Mouse (Mus musculus) forebrain, embryonic 16.5 days (tissue): Measurements from ENCODE around the gene Timm13. TPM values are rescaled to one million over a fixed set of nuclear protein-coding genes. Genes with fewer than 3 reads are reported as not detected.

ENCODE experiments used
- ATAC-seq: fragments of 200-750 bp; cut with Nextera tagmentation; 2 replicates; pipeline ENCODE4 v1.8.0; 2017; ENCODE audit warnings: mild to moderate bottlenecking, moderate library complexity
- H3K27ac ChIP-seq: fragments of 300-500 bp; sonication (generic); 2 replicates; pipeline ENCODE4 v1.5.1; 2014; ENCODE audit warnings: low read length, control low read depth
- H3K27me3 ChIP-seq: fragments of 300-500 bp; sonication (generic); replicated peaks from 2 replicates; pipeline ENCODE4 v1.6.1; 2014; ENCODE audit warnings: low read length; ENCODE audit not compliant: control insufficient read depth, insufficient read depth
- H3K36me3 ChIP-seq: fragments of 300-500 bp; sonication (generic); 2 replicates; pipeline ENCODE4 v1.6.1; 2014; ENCODE audit not compliant: control insufficient read depth, insufficient read depth
- H3K4me1 ChIP-seq: fragments of 300-500 bp; sonication (generic); replicated peaks from 2 replicates; pipeline ENCODE4 v1.6.1; 2014; ENCODE audit warnings: low read length; ENCODE audit not compliant: control insufficient read depth, insufficient read depth
- H3K4me2 ChIP-seq: fragments of 300-500 bp; sonication (generic); 2 replicates; pipeline ENCODE4 v1.6.1; 2014; ENCODE audit warnings: mild to moderate bottlenecking, low read length, control low read depth
- H3K4me3 ChIP-seq: fragments of 300-500 bp; sonication (generic); replicated peaks from 2 replicates; pipeline ENCODE4 v1.5.1; 2014; ENCODE audit warnings: mild to moderate bottlenecking, low read length, control low read depth
- H3K9ac ChIP-seq: fragments of 300-500 bp; sonication (generic); replicated peaks from 2 replicates; pipeline ENCODE4 v1.6.1; 2014; ENCODE audit warnings: low read depth, low read length, control low read depth
- H3K9me3 ChIP-seq: fragments of 300-500 bp; sonication (generic); 2 replicates; pipeline ENCODE4 v1.6.1; 2016; ENCODE audit warnings: low read length; ENCODE audit not compliant: control insufficient read depth
- WGBS: fragments of 180-500 bp; shearing (Covaris S2); extraction: QIAGEN DNeasy Blood & Tissue Kit; methylation state at CpG from one replicate; pipeline ENCODE4 v1.1.7; 2014; 5-methylcytosine and 5-hydroxymethylcytosine counted together
- polyA plus RNA-seq: library from polyadenylated mRNA; unstranded; fragments of >200 nt; fragmentation: Nextera tagmentation; extraction: Ambion mirVana; gene quantifications from 2 replicates; pipeline ENCODE4 v1.2.1, GENCODE M21; 2015

Gene Timm13
- polyA plus RNA-seq, 1 experiment from 2014 or later = 299 TPM

DNA sequence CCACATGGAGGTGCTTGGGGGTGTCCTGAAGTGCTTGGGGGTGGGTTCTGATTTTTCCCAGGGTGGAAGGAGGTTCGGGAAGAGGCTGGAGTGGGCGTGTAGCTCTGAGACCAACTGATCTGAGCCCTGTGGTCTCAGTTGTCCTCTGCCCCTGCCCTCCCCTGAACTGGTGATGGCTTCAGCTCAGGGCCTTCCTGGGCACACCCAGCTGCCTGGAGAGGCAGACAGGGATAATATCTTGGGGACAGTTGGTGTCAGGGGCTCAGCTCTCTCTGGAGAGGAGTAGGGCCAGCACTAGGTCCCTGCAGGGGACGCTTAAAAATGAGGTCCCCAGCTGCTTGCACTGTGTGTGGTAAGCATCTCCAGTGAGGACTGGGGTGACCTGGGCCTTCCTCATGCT lies 42.9 kb downstream of the Timm13 start:
- Histone ChIP-seq H3K9ac (no peak overlapping the region), H3K27ac (no peak overlapping the region), H3K36me3 (peaks cover 7% of the 10 kb centered on the region; the same call in 1 of the 2 replicates), H3K4me1 (peaks cover 30% of the 10 kb centered on the region), H3K4me2 (no peak overlapping the region), H3K4me3 (no peak overlapping the region), H3K27me3 (no peaks in the 10 kb centered on the region), H3K9me3 (no peaks in the 10 kb centered on the region)
- 63% methylated on average over 3 of the region's 3 CpGs for WGBS
- no peak for ATAC-seq

DNA sequence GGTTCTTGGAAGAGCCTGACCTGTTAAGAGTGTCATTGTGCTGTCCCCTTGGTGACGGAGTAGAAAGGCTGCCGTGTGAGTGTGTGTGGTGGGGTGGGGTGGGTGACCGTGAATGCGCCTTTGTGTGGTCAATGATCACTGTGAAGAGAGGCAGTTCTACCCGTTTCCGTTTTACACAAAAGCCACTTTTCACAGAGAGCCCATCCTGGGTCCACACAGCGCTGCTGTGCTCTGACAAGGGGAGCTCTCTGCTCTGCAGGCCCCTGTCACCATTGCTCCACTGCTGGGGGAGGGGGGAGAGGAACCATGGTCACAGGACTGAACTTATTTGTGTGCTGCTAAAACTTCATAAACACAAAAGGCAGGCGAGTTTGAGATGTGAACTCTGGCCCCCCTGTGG lies 43.4 kb downstream of the Timm13 start:
- H3K4me2 ChIP-seq = no peak overlapping the region

DNA sequence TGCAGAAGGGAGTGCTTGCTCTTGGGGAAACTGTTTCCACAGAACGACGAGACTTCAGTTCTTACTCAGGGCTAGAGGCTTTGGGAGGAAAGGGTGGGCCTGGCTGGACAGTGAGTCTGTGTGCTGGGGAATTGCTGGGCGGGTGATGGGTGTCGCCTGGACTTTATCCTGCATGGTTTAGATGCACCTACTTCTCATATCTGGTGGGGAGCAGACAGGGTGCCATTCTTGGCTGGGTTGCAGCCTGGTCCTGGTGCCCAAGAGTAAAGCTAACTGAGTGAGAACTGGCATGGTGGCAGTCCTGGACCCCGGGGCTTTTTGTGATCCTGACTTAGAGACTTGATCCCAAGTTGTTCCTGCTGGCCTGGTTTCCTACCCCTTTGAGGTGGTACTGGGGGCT lies 43.9 kb downstream of the Timm13 start:
- H3K27me3 ChIP-seq = no peaks in the 10 kb centered on the region
- H3K4me2 ChIP-seq = no peak overlapping the region
- WGBS = 88% methylated on average over 5 of the region's 5 CpGs
- no peak overlapping the region for H3K9ac ChIP-seq
- no peak overlapping the region for H3K4me3 ChIP-seq
- H3K27ac ChIP-seq = no peak overlapping the region
- ATAC-seq = no peak
- peaks cover 30% of the 10 kb centered on the region for H3K4me1 ChIP-seq
- no peaks in the 10 kb centered on the region for H3K9me3 ChIP-seq
- H3K36me3 ChIP-seq = peaks cover 10% of the 10 kb centered on the region

More for the DNA sequence above, 43.4 kb downstream of the Timm13 start:
- Histone ChIP-seq H3K4me1 (peaks cover 30% of the 10 kb centered on the region), H3K9me3 (no peaks in the 10 kb centered on the region), H3K27me3 (no peaks in the 10 kb centered on the region), H3K4me3 (no peak overlapping the region), H3K36me3 (peaks cover 6% of the 10 kb centered on the region), H3K9ac (no peak overlapping the region), H3K27ac (no peak overlapping the region)
- 38% methylated on average over 8 of the region's 8 CpGs for WGBS
- no peak for ATAC-seq

DNA sequence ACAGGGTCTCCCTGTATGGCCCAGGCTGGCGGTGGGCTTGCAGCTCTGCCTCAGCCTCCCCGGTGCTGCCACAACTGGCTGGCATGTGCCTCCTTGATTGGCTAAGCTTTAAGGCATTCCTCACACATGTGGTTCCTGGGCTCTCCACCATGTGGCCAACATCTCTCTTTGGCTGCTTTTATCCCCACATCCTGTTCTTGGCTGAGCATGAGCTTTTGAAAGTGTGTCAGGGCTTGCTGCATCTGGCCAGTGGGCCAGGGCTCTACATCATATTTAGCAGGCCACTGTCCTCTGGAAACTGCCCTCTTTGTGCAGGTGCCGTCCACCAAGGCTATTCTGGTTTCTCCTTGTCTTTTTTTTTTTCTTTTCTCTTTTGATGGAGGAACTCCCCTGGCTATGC lies 44.5 kb downstream of the Timm13 start:
- no peak for ATAC-seq
- H3K9me3 ChIP-seq = no peaks in the 10 kb centered on the region
- no peak overlapping the region for H3K27ac ChIP-seq
- H3K4me3 ChIP-seq = peak overlapping the region; percentile 69; the same call in 1 of the 2 replicates
- H3K9ac ChIP-seq = no peak overlapping the region
- H3K36me3 ChIP-seq = peaks cover 13% of the 10 kb centered on the region
- peaks cover 30% of the 10 kb centered on the region for H3K4me1 ChIP-seq
- no peaks in the 10 kb centered on the region for H3K27me3 ChIP-seq
- WGBS = 64% methylated on average over 3 of the region's 3 CpGs
- peak overlapping the region; percentile 99 for H3K4me2 ChIP-seq

DNA sequence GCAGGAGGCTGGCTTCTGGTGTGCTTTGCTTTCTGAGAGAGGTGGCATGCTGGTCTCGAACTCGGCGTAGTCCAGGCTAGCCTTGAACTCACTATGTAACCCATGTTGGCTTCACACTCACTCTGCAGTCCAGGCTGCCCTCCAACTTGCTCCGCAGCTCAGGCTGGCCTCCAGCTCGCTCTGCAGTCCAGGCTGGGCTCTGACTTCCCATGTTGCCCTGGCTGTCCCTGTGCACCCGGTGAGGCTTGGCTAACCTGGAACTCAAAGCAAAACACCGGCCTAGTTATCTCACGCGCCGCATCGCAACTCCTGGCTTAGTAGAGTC lies 45.1 kb downstream of the Timm13 start:
- Histone ChIP-seq H3K4me3 (peak overlapping the region; percentile 69), H3K36me3 (peaks cover 16% of the 10 kb centered on the region), H3K9me3 (no peaks in the 10 kb centered on the region), H3K4me2 (peak overlapping the region; percentile 99), H3K27ac (no peak overlapping the region), H3K4me1 (peaks cover 30% of the 10 kb centered on the region), H3K27me3 (no peaks in the 10 kb centered on the region), H3K9ac (peak overlapping the region; percentile 84)
- WGBS = 25% methylated on average over 11 of the region's 11 CpGs
- ATAC-seq = no peak

DNA sequence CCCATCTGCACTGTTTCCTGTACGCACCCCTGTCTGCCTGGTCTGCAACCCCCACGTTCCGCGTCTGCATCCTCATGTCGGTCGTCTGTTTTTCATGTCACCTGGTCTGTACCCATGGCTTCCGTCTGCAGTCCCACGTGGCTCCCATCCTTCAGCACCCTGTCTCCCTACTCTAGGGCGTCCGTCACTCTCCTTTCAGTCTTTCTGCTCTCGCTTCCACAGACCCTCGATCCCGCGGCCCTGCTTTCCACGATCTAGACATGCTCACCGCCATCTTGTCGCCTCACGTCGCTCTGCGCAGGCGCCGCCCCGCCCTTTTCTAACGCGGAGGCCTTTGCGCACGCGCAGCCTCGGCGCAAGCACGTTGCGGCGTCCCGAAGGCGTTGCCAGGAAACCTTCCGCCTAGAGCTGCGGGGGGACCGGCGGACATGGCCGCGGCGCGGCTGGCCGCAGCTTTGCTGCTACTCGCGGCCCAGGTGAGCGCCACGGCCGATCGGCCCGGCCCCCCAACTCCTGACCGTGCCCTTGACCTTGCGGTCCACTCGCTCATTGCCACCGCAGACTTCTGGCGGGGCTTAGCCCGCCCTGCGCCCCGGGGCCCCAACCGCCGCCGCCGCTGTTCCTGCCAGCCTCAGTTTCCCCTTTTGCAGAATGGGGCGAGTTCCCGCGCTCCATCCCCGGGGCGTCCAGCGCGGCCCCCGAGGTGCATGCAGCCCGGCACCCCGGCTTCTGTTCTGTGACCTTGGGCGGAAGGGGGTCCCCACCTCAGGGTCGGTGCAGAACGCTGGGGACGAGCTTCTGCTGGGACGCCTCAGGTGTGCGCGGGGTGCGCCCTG lies 45.6 kb downstream of the Timm13 start, which contains the start of the genes Lsm7 and Sppl2b:
TSS of gene Lsm7 (minus strand) at position 297 of the 836 bp plus-strand sequence.
TSS of gene Sppl2b (plus strand) at position 363 of the 836 bp plus-strand sequence.
- Histone ChIP-seq H3K36me3 (peaks cover 16% of the 10 kb centered on the region), H3K4me2 (peak within 1 kb of the TSS; percentile 99), H3K9me3 (no peaks in the 10 kb centered on the region), H3K9ac (peak within 1 kb of the TSS; percentile 84), H3K4me1 (peaks cover 30% of the 10 kb centered on the region), H3K4me3 (peak within 1 kb of the TSS; percentile 69), H3K27me3 (no peaks in the 10 kb centered on the region), H3K27ac (peak within 1 kb of the TSS; percentile 78)
- peak; percentile 88 for ATAC-seq
- under 1% methylated on average over 81 of the region's 81 CpGs for WGBS

Other genes starting within 250 kb of the Timm13 start
- gene Btbd2, start 243.9 kb downstream of the Timm13 start, polyA plus RNA-seq = 75.2 and 79.7 TPM in 2 replicates
- 57.1 and 61.2 TPM in 2 replicates for gene Mknk2, start 222.9 kb downstream of the Timm13 start, polyA plus RNA-seq
- gene Mob3a, start 199.0 kb downstream of the Timm13 start, polyA plus RNA-seq = 56.9 and 59.4 TPM in 2 replicates
- gene Izumo4, start 198.8 kb downstream of the Timm13 start, polyA plus RNA-seq = 32.5 and 44.1 TPM in 2 replicates
- gene Ap3d1, start 158.7 kb downstream of the Timm13 start, polyA plus RNA-seq = 101 and 102 TPM in 2 replicates
- 17.4 and 22.5 TPM in 2 replicates for gene Dot1l, start 145.8 kb downstream of the Timm13 start, polyA plus RNA-seq
- gene Sf3a2, start 102.8 kb downstream of the Timm13 start, polyA plus RNA-seq = 62.6 and 65.1 TPM in 2 replicates
- 129 and 143 TPM in 2 replicates for gene Plekhj1, start 102.3 kb downstream of the Timm13 start, polyA plus RNA-seq
- gene Amh, start 95.7 kb downstream of the Timm13 start, polyA plus RNA-seq = 0.15 TPM in 1 of 2 replicates, not detected in the other
- gene Jsrp1, start 87.5 kb downstream of the Timm13 start, polyA plus RNA-seq = not detected in 2 replicates
- gene Oaz1, start 74.3 kb downstream of the Timm13 start, polyA plus RNA-seq = 1,342 and 1,351 TPM in 2 replicates
- 6.0 and 9.3 TPM in 2 replicates for gene Lingo3, start 56.9 kb downstream of the Timm13 start, polyA plus RNA-seq
- gene Lsm7, start 45.8 kb downstream of the Timm13 start, polyA plus RNA-seq = 223 and 228 TPM in 2 replicates
- 64.9 and 78.6 TPM in 2 replicates for gene Sppl2b, start 45.7 kb downstream of the Timm13 start, polyA plus RNA-seq
- gene Tmprss9, start 29.1 kb downstream of the Timm13 start, polyA plus RNA-seq = 0.24 and 0.25 TPM in 2 replicates
- gene Lmnb2, start 17.3 kb upstream of the Timm13 start, polyA plus RNA-seq = 53.2 and 59.8 TPM in 2 replicates
- 5.8 and 7.0 TPM in 2 replicates for gene Gadd45b, start 29.1 kb upstream of the Timm13 start, polyA plus RNA-seq
- gene Gng7, start 114.0 kb upstream of the Timm13 start, polyA plus RNA-seq = 41.0 and 47.4 TPM in 2 replicates
- 37.6 and 45.4 TPM in 2 replicates for gene Diras1, start 124.7 kb upstream of the Timm13 start, polyA plus RNA-seq
- 48.1 and 54.0 TPM in 2 replicates for gene Slc39a3, start 136.5 kb upstream of the Timm13 start, polyA plus RNA-seq
- 325 and 344 TPM in 2 replicates for gene Sgta, start 159.2 kb upstream of the Timm13 start, polyA plus RNA-seq
- gene Thop1, start 169.1 kb upstream of the Timm13 start, polyA plus RNA-seq = 69.4 and 70.4 TPM in 2 replicates
- 0.17 and 0.66 TPM in 2 replicates for gene Creb3l3, start 197.9 kb upstream of the Timm13 start, polyA plus RNA-seq
- 210 and 213 TPM in 2 replicates for gene Map2k2, start 204.9 kb upstream of the Timm13 start, polyA plus RNA-seq
- 11.6 and 11.8 TPM in 2 replicates for gene Zbtb7a, start 234.3 kb upstream of the Timm13 start, polyA plus RNA-seq